Mouse (Mus musculus) embryonic facial prominence, embryonic 11.5 days (tissue): Measurements from ENCODE around the gene Trpm4. TPM values are rescaled to one million over a fixed set of nuclear protein-coding genes. Genes with fewer than 3 reads are reported as not detected.

Experiments
- ATAC-seq: fragments of 200-750 bp; cut with Nextera tagmentation; replicated peaks from 2 replicates; pipeline ENCODE4 v1.8.0; 2017; ENCODE audit warnings: low read depth; ENCODE audit not compliant: insufficient number of reproducible peaks, low FRiP score, low TSS enrichment
- DNase-seq: peaks from one replicate; pipeline ENCODE4 v3.0.0-alpha.2; 2015; ENCODE audit warnings: low spot score
- H3K27ac ChIP-seq: fragments of 300-500 bp; sonication (generic); replicated peaks from 2 replicates; pipeline ENCODE4 v1.5.1; 2014; ENCODE audit warnings: mild to moderate bottlenecking, low read depth, low read length, control low read depth
- H3K27me3 ChIP-seq: fragments of 300-500 bp; sonication (generic); 2 replicates; pipeline ENCODE4 v1.6.1; 2014; ENCODE audit warnings: mild to moderate bottlenecking, low read length, moderate library complexity, mixed read lengths; ENCODE audit not compliant: control insufficient read depth, insufficient read depth
- H3K36me3 ChIP-seq: fragments of 300-500 bp; sonication (generic); replicated peaks from 2 replicates; pipeline ENCODE4 v1.6.1; 2014; ENCODE audit warnings: low read depth, mild to moderate bottlenecking, low read length, moderate library complexity, mixed read lengths; ENCODE audit not compliant: control insufficient read depth, insufficient read depth
- H3K4me1 ChIP-seq: fragments of 300-500 bp; sonication (generic); 2 replicates; pipeline ENCODE4 v1.6.1; 2014; ENCODE audit warnings: low read length, mixed read lengths; ENCODE audit not compliant: control insufficient read depth, insufficient read depth
- H3K4me2 ChIP-seq: fragments of 300-500 bp; sonication (generic); 2 replicates; pipeline ENCODE4 v1.6.1; 2014; ENCODE audit warnings: low read depth, mild to moderate bottlenecking, control low read depth, low read length, moderate library complexity
- H3K4me3 ChIP-seq: fragments of 300-500 bp; sonication (generic); 2 replicates; pipeline ENCODE4 v1.5.1; 2014; ENCODE audit warnings: low read depth, low read length, control low read depth
- H3K9ac ChIP-seq: fragments of 300-500 bp; sonication (generic); replicated peaks from 2 replicates; pipeline ENCODE4 v1.6.1; 2014; ENCODE audit warnings: mild to moderate bottlenecking, control low read depth, low read length
- H3K9me3 ChIP-seq: fragments of 300-500 bp; sonication (generic); replicated peaks from 2 replicates; pipeline ENCODE4 v1.6.1; 2016; ENCODE audit warnings: mild to moderate bottlenecking, low read length, inconsistent platforms, mixed read lengths; ENCODE audit not compliant: control insufficient read depth
- WGBS: fragments of 180-500 bp; shearing (Covaris S2); extraction: QIAGEN DNeasy Blood & Tissue Kit; methylation state at CpG from one replicate; pipeline ENCODE4 v1.1.7; 2014; 5-methylcytosine and 5-hydroxymethylcytosine counted together
- polyA plus RNA-seq: library from polyadenylated mRNA; unstranded; fragments of >200 nt; fragmentation: Nextera tagmentation; extraction: Ambion mirVana; gene quantifications from 2 replicates; pipeline ENCODE4 v1.2.1, GENCODE M21; 2014

Gene Trpm4
- polyA plus RNA-seq, 1 experiment from 2014 or later, result 7.2 TPM

DNA sequence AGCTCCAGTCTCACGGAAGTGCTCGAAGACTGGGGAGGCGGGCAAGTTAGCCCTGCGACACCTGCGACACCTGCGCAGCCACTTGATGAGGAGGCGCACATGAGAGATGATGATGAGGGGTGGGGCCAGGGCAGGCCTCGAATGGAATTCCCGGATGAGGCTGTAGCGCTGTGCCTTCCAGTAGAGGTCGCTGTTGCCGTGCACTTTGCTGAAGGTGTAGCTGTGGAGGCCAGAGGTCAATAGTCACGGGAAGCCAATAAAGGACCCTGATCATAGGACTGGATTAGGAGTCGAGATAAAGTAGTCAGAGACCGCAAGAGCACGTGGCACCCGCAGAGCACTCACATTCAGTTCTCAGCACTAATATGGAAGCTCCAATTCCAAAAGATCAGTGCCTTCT, 28.3 kb downstream of the Trpm4 start:
- H3K4me1 ChIP-seq, result no peaks in the 10 kb centered on the region
- H3K9ac ChIP-seq, result no peak overlapping the region
- no peak; the same call in 1 of the 2 replicates for ATAC-seq
- DNase-seq, result peak; percentile 80
- no peak overlapping the region for H3K27ac ChIP-seq
- no peak overlapping the region for H3K4me3 ChIP-seq
- H3K27me3 ChIP-seq, result no peaks in the 10 kb centered on the region; the same call in 1 of the 2 replicates
- WGBS, result 3% methylated on average over 17 of the region's 17 CpGs
- H3K36me3 ChIP-seq, result no peaks in the 10 kb centered on the region
- peak overlapping the region; percentile 24; the same call in 1 of the 2 replicates for H3K4me2 ChIP-seq
- H3K9me3 ChIP-seq, result no peaks in the 10 kb centered on the region

DNA sequence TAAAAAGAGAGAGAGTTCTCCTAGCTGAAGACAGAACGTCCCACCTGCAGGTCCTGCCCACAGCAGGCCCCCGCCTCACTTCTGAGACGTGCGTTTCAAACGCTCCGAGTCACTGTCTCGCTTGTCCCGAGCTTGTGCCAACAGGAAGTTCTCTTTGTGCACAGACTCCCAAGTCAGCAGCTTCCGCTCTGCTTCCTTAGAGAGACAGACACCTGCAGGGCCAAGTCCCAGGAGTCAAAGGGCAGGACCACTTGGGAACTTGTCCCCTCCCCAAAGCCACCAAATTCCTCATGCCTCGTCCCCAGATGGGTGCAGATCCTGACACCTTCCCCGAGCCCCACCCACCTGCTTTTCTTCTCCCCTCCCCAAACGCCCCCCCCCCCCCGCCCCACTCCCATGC, 28.7 kb downstream of the Trpm4 start:
- H3K4me3 ChIP-seq, result no peak overlapping the region
- H3K27ac ChIP-seq, result no peak overlapping the region
- H3K4me2 ChIP-seq, result peak overlapping the region; percentile 24; the same call in 1 of the 2 replicates
- no peaks in the 10 kb centered on the region for H3K9me3 ChIP-seq
- no peaks in the 10 kb centered on the region for H3K4me1 ChIP-seq
- H3K27me3 ChIP-seq, result no peaks in the 10 kb centered on the region; the same call in 1 of the 2 replicates
- H3K9ac ChIP-seq, result no peak overlapping the region
- DNase-seq (no peak), ATAC-seq (no peak)
- H3K36me3 ChIP-seq, result no peaks in the 10 kb centered on the region
- 9% methylated on average over 12 of the region's 13 CpGs for WGBS

DNA sequence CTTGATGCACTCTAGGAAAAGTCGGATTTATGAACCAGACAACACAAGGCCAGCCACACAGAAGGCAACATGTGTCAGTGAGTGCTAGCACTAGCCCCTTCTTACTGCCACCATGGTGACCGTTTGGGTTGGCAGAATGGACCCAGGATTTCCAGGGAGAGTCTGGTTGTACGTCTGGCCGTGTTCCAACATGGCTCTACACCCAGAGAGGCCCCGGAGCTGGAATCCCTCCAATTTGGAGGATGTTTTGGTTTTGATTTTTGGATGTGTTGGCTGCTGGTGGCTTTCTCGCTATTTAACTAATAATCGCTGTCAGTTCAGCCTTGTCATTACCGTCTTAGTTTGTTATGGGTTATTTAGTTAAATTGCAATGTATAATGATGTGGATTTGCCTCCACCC, 31.0 kb downstream of the Trpm4 start:
- H3K4me3 ChIP-seq, result no peak overlapping the region
- no peak overlapping the region for H3K9ac ChIP-seq
- DNase-seq (no peak), ATAC-seq (no peak)
- H3K27ac ChIP-seq, result no peak overlapping the region
- H3K4me1 ChIP-seq, result no peaks in the 10 kb centered on the region
- no peaks in the 10 kb centered on the region for H3K9me3 ChIP-seq
- no peak overlapping the region for H3K4me2 ChIP-seq
- 81% methylated on average over 8 of the region's 8 CpGs for WGBS
- H3K36me3 ChIP-seq, result no peaks in the 10 kb centered on the region
- no peaks in the 10 kb centered on the region; the same call in 1 of the 2 replicates for H3K27me3 ChIP-seq

DNA sequence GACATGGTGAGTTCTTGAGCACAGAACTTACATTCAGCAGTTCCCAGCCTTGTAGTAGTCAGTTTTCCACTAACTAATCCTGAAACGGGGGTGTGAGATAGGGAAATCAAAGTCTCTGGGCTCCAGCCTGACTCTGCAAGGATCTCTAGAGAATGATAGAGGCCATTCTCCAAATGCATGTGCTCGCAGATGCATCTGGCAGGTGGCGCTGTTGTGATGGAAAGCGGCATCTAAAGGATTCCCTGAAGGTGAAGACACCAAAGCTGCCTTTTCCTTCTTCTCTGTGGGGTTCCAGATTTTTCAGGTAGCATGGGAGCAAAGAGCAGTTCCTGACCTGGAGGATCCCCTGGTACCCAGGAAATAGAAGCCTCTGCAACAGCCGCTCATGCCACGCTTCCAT, 33.3 kb downstream of the Trpm4 start:
- H3K36me3 ChIP-seq, result no peaks in the 10 kb centered on the region
- no peaks in the 10 kb centered on the region for H3K9me3 ChIP-seq
- ATAC-seq (no peak), DNase-seq (peak; percentile 70)
- no peak overlapping the region for H3K9ac ChIP-seq
- no peaks in the 10 kb centered on the region for H3K4me1 ChIP-seq
- 7% methylated on average over 6 of the region's 6 CpGs for WGBS
- H3K27ac ChIP-seq, result no peak overlapping the region
- no peak overlapping the region for H3K4me2 ChIP-seq
- H3K27me3 ChIP-seq, result no peaks in the 10 kb centered on the region; the same call in 1 of the 2 replicates
- H3K4me3 ChIP-seq, result no peak overlapping the region

DNA sequence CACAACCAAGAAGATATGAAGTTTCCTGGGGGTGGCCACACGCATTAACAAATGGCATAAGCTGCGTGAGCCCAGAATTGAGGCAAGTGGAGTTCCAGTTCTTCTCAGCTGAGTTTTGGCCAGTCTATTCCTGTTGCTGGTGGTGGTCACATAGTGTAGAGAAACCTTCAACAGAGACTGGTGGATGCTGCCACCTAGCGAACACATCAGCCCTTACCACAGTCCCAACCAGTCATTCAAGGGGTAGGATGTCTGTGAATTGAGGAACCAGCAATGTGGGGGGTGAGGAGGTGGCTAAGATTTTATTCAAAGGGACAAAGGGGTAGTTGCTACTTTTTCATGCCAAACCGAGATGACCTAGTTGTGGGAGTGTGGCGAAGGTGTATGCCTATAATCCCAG, 33.8 kb downstream of the Trpm4 start:
- no peak overlapping the region for H3K4me2 ChIP-seq
- no peaks in the 10 kb centered on the region for H3K4me1 ChIP-seq
- peak; percentile 79 for ATAC-seq
- H3K4me3 ChIP-seq, result no peak overlapping the region
- H3K36me3 ChIP-seq, result no peaks in the 10 kb centered on the region
- H3K9ac ChIP-seq, result no peak overlapping the region
- no peak overlapping the region for H3K27ac ChIP-seq
- H3K27me3 ChIP-seq, result no peaks in the 10 kb centered on the region; the same call in 1 of the 2 replicates
- peak; percentile 80 for DNase-seq
- no peaks in the 10 kb centered on the region for H3K9me3 ChIP-seq
- WGBS, result 12% methylated on average over 5 of the region's 5 CpGs

DNA sequence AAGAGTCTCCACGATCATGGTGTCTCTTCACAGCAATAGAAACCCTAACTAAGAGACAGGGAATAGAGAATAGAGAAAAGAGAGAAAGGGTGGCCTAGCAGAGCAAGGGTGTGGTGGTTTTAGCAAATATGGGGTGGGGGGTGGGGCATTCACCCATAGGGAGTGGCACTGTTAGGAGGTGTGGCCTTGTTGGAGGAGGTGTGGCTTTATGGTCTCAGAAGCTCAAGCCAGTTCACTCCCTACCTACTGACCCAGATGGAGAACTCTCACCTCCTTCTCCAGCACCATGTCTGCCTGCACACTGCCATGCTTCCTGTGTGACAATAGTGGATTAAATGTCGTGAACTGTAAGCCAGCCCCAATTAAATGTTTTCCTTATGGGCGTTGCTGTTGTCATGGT, 36.0 kb downstream of the Trpm4 start:
- ATAC-seq (no peak), DNase-seq (no peak)
- Histone ChIP-seq H3K36me3 (no peaks in the 10 kb centered on the region), H3K4me1 (no peaks in the 10 kb centered on the region), H3K9me3 (no peaks in the 10 kb centered on the region), H3K27ac (no peak overlapping the region), H3K9ac (no peak overlapping the region), H3K4me3 (no peak overlapping the region), H3K4me2 (no peak overlapping the region), H3K27me3 (no peaks in the 10 kb centered on the region)
- WGBS, result 70% methylated on average over 3 of the region's 3 CpGs

DNA sequence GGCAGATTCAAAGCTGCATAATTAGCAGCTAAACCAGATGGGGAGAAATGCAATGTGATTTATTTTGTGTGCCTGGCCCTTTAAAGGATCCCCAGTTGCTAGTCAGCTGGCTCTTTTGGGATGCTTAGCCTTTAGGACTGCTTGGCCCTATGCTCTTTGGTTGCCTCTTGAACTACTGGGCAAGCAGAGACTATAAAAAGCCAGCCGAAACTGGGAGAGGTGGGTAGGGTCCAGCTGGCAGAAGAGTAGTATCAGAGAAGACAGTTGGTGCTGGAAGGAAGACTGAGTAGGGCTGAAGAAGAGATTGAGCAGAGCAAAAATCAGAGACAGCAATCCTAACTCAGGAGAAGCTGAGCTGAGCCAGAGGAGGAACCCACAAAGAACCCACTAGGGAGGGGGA, 37.0 kb downstream of the Trpm4 start:
- Histone ChIP-seq H3K27ac (no peak overlapping the region), H3K27me3 (no peaks in the 10 kb centered on the region), H3K4me3 (no peak overlapping the region), H3K4me2 (no peak overlapping the region), H3K9ac (no peak overlapping the region), H3K36me3 (no peaks in the 10 kb centered on the region), H3K4me1 (no peaks in the 10 kb centered on the region), H3K9me3 (no peaks in the 10 kb centered on the region)
- ATAC-seq (no peak), DNase-seq (no peak)
- WGBS, result 92% methylated on average over 1 of the region's 1 CpGs

DNA sequence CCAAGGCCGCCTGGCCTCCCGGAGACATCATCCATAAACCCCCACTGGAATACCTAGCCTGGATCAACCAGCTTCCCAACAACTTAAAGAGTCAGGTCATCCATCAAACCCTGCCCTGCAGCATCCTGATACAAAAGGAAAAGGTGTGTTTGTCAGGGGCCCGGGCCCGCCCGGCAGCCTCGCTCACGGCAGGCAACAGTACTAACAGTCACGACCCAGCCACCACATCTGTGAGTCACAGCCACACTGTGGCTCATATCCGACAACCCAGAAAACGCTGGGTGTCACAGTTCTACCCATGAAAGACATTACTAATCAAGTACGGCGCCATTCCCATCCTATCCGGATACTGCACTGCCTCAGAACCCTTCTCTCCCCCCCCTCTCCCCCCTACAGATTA, 47.1 kb downstream of the Trpm4 start:
- H3K27me3 ChIP-seq, result no peaks in the 10 kb centered on the region
- no peaks in the 10 kb centered on the region for H3K36me3 ChIP-seq
- no peak overlapping the region for H3K27ac ChIP-seq
- H3K4me3 ChIP-seq, result no peak overlapping the region
- WGBS, result 81% methylated on average over 13 of the region's 13 CpGs
- no peak overlapping the region for H3K4me2 ChIP-seq
- H3K9ac ChIP-seq, result no peak overlapping the region
- DNase-seq, result no peak
- no peaks in the 10 kb centered on the region for H3K4me1 ChIP-seq
- no peaks in the 10 kb centered on the region for H3K9me3 ChIP-seq
- ATAC-seq, result no peak
